Mouse (Mus musculus) heart, embryonic 13.5 days (tissue): ENCODE data around the gene Med18. TPM values are rescaled to one million over a fixed set of nuclear protein-coding genes. Genes with fewer than 3 reads are reported as not detected.

Source experiments
- ATAC-seq: fragments of 200-750 bp; cut with Nextera tagmentation; 2 replicates; pipeline ENCODE4 v1.8.0; 2017; ENCODE audit warnings: moderate TSS enrichment; ENCODE audit not compliant: insufficient number of reproducible peaks, low FRiP score, low TSS enrichment; ENCODE audit errors: extremely low read depth
- H3K27ac ChIP-seq: fragments of 300-500 bp; sonication (generic); replicated peaks from 2 replicates; pipeline ENCODE4 v1.5.1; 2015; ENCODE audit warnings: moderate library complexity, mild to moderate bottlenecking, inconsistent platforms
- H3K27me3 ChIP-seq: fragments of 300-500 bp; sonication (generic); replicated peaks from 2 replicates; pipeline ENCODE4 v1.6.1; 2015; ENCODE audit warnings: mild to moderate bottlenecking, inconsistent platforms
- H3K36me3 ChIP-seq: fragments of 300-500 bp; sonication (generic); 2 replicates; pipeline ENCODE4 v1.6.1; 2015; ENCODE audit warnings: mild to moderate bottlenecking, inconsistent platforms
- H3K4me1 ChIP-seq: fragments of 300-500 bp; sonication (generic); 2 replicates; pipeline ENCODE4 v1.6.1; 2015; ENCODE audit warnings: inconsistent platforms
- H3K4me2 ChIP-seq: fragments of 300-500 bp; sonication (generic); 2 replicates; pipeline ENCODE4 v1.6.1; 2015; ENCODE audit warnings: inconsistent platforms, mild to moderate bottlenecking, moderate library complexity
- H3K4me3 ChIP-seq: fragments of 300-500 bp; sonication (generic); 2 replicates; pipeline ENCODE4 v1.5.1; 2015; ENCODE audit warnings: moderate library complexity, mild to moderate bottlenecking, inconsistent platforms
- H3K9ac ChIP-seq: fragments of 300-500 bp; sonication (generic); 2 replicates; pipeline ENCODE4 v1.6.1; 2015; ENCODE audit warnings: inconsistent platforms, mild to moderate bottlenecking, moderate library complexity
- H3K9me3 ChIP-seq: fragments of 300-500 bp; sonication (generic); 2 replicates; pipeline ENCODE4 v1.6.1; 2016; ENCODE audit warnings: inconsistent platforms
- WGBS: fragments of 180-500 bp; shearing (Covaris S2); methylation state at CpG from one replicate; pipeline ENCODE4 v1.1.7; 2015; ENCODE audit warnings: mixed read lengths; 5-methylcytosine and 5-hydroxymethylcytosine counted together
- polyA plus RNA-seq: library from polyadenylated mRNA; unstranded; fragments of >200 nt; fragmentation: Nextera tagmentation; extraction: Ambion mirVana; gene quantifications from 2 replicates; pipeline ENCODE4 v1.2.1, GENCODE M21; 2015

Gene Med18
- polyA plus RNA-seq, 1 experiment from 2014 or later = 13.9 TPM

- no peak overlapping the region for H3K4me2 ChIP-seq
- no peak overlapping the region for H3K4me3 ChIP-seq
- no peaks in the 10 kb centered on the region for H3K4me1 ChIP-seq
- 81% methylated on average over 8 of the region's 8 CpGs for WGBS
- no peaks in the 10 kb centered on the region for H3K9me3 ChIP-seq
- H3K9ac ChIP-seq = no peak overlapping the region
- no peaks in the 10 kb centered on the region for H3K27me3 ChIP-seq
- no peak for ATAC-seq
- H3K36me3 ChIP-seq = no peaks in the 10 kb centered on the region
- H3K27ac ChIP-seq = no peak overlapping the region
These were observed 14.1 kb upstream of the Med18 start for GRCm38 (mm10) chr4:132477833-132478232.

GRCm38 (mm10) chr4:132475895-132476878, 12.5 kb upstream of the Med18 start:
- no peaks in the 10 kb centered on the region for H3K4me1 ChIP-seq
- H3K4me3 ChIP-seq = no peak overlapping the region
- no peaks in the 10 kb centered on the region for H3K27me3 ChIP-seq
- no peak overlapping the region for H3K9ac ChIP-seq
- H3K9me3 ChIP-seq = no peaks in the 10 kb centered on the region
- H3K36me3 ChIP-seq = no peaks in the 10 kb centered on the region
- H3K27ac ChIP-seq = no peak overlapping the region
- no peak overlapping the region for H3K4me2 ChIP-seq
- 67% methylated on average over 13 of the region's 13 CpGs for WGBS
- no peak for ATAC-seq

GRCm38 (mm10) chr4:132474631-132475030, 10.9 kb upstream of the Med18 start:
- no peak for ATAC-seq
- Histone ChIP-seq H3K9me3 (no peaks in the 10 kb centered on the region), H3K27ac (no peak overlapping the region), H3K36me3 (no peaks in the 10 kb centered on the region), H3K4me3 (no peak overlapping the region), H3K4me2 (no peak overlapping the region), H3K9ac (no peak overlapping the region), H3K4me1 (no peaks in the 10 kb centered on the region), H3K27me3 (no peaks in the 10 kb centered on the region)
- WGBS = 71% methylated on average over 4 of the region's 4 CpGs

GRCm38 (mm10) chr4:132473411-132473810, 9.7 kb upstream of the Med18 start:
- no peak overlapping the region for H3K9ac ChIP-seq
- no peaks in the 10 kb centered on the region for H3K9me3 ChIP-seq
- H3K36me3 ChIP-seq = no peaks in the 10 kb centered on the region
- H3K27ac ChIP-seq = no peak overlapping the region
- no peak for ATAC-seq
- no peak overlapping the region for H3K4me2 ChIP-seq
- 76% methylated on average over 9 of the region's 9 CpGs for WGBS
- no peaks in the 10 kb centered on the region for H3K27me3 ChIP-seq
- no peak overlapping the region for H3K4me3 ChIP-seq
- H3K4me1 ChIP-seq = no peaks in the 10 kb centered on the region

- Histone ChIP-seq H3K4me1 (no peaks in the 10 kb centered on the region), H3K4me3 (no peak overlapping the region), H3K36me3 (no peaks in the 10 kb centered on the region), H3K9ac (no peak overlapping the region), H3K27ac (no peak overlapping the region), H3K9me3 (no peaks in the 10 kb centered on the region), H3K4me2 (no peak overlapping the region), H3K27me3 (no peaks in the 10 kb centered on the region)
- WGBS = 8% methylated on average over 3 of the region's 3 CpGs
- ATAC-seq = no peak
These were observed 6.2 kb upstream of the Med18 start for GRCm38 (mm10) chr4:132469873-132470272.

GRCm38 (mm10) chr4:132464255-132464613, 513 bp upstream of the Med18 start:
- Histone ChIP-seq H3K9me3 (no peaks in the 10 kb centered on the region), H3K36me3 (peaks cover 28% of the 10 kb centered on the region), H3K4me3 (peak overlapping the region; percentile 93), H3K4me1 (peaks cover 22% of the 10 kb centered on the region), H3K4me2 (peak overlapping the region; percentile 94), H3K27ac (0 out of 2 replicates have a peak overlapping the region, but pooled peaks have one; percentile 73), H3K27me3 (no peaks in the 10 kb centered on the region), H3K9ac (peak overlapping the region; percentile 92)
- WGBS = 3% methylated on average over 5 of the region's 5 CpGs
- no peak for ATAC-seq

- ATAC-seq = no peak
- peak overlapping the region; percentile 73; the same call in 1 of the 2 replicates for H3K27ac ChIP-seq
- H3K9me3 ChIP-seq = no peaks in the 10 kb centered on the region
- H3K4me3 ChIP-seq = peak overlapping the region; percentile 93
- peaks cover 22% of the 10 kb centered on the region for H3K4me1 ChIP-seq
- H3K4me2 ChIP-seq = peak overlapping the region; percentile 94
- H3K36me3 ChIP-seq = peaks cover 42% of the 10 kb centered on the region
- 10% methylated on average over 11 of the region's 11 CpGs for WGBS
- H3K9ac ChIP-seq = peak overlapping the region; percentile 92
- no peaks in the 10 kb centered on the region for H3K27me3 ChIP-seq
These were observed 885 bp downstream of the Med18 start for GRCm38 (mm10) chr4:132462836-132463235.

- no peak overlapping the region for H3K27ac ChIP-seq
- WGBS = 87% methylated on average over 8 of the region's 8 CpGs
- no peak for ATAC-seq
These were observed 3.5 kb downstream of the Med18 start for GRCm38 (mm10) chr4:132460225-132460624.

GRCm38 (mm10) chr4:132455561-132455960, 8.2 kb downstream of the Med18 start:
- no peak overlapping the region for H3K9ac ChIP-seq
- H3K4me1 ChIP-seq = no peaks in the 10 kb centered on the region
- no peak for ATAC-seq
- no peak overlapping the region for H3K27ac ChIP-seq
- peaks cover 41% of the 10 kb centered on the region for H3K36me3 ChIP-seq
- no peak overlapping the region for H3K4me3 ChIP-seq
- no peaks in the 10 kb centered on the region for H3K9me3 ChIP-seq
- no peaks in the 10 kb centered on the region for H3K27me3 ChIP-seq
- 91% methylated on average over 6 of the region's 6 CpGs for whole genome bisulfite sequencing
- no peak overlapping the region for H3K4me2 ChIP-seq

More at GRCm38 (mm10) chr4:132460225-132460624, 3.5 kb downstream of the Med18 start:
- Histone ChIP-seq H3K9me3 (no peaks in the 10 kb centered on the region), H3K36me3 (peaks cover 56% of the 10 kb centered on the region), H3K4me3 (no peak overlapping the region), H3K9ac (no peak overlapping the region), H3K4me1 (peaks cover 22% of the 10 kb centered on the region), H3K4me2 (no peak overlapping the region), H3K27me3 (no peaks in the 10 kb centered on the region)

- no peaks in the 10 kb centered on the region for H3K9me3 ChIP-seq
These were observed 8.6 kb downstream of the Med18 start for GRCm38 (mm10) chr4:132455146-132455545.

GRCm38 (mm10) chr4:132454216-132454615, 9.5 kb downstream of the Med18 start:
- Histone ChIP-seq H3K4me1 (no peaks in the 10 kb centered on the region), H3K36me3 (peaks cover 27% of the 10 kb centered on the region), H3K27me3 (no peaks in the 10 kb centered on the region), H3K9me3 (no peaks in the 10 kb centered on the region), H3K4me2 (no peak overlapping the region), H3K4me3 (no peak overlapping the region), H3K9ac (no peak overlapping the region), H3K27ac (no peak overlapping the region)
- 79% methylated on average over 6 of the region's 6 CpGs for WGBS
- ATAC-seq = no peak

More at GRCm38 (mm10) chr4:132455146-132455545, 8.6 kb downstream of the Med18 start:
- Histone ChIP-seq H3K27ac (no peak overlapping the region), H3K9ac (no peak overlapping the region), H3K27me3 (no peaks in the 10 kb centered on the region), H3K4me3 (no peak overlapping the region), H3K4me1 (no peaks in the 10 kb centered on the region), H3K4me2 (no peak overlapping the region), H3K36me3 (peaks cover 37% of the 10 kb centered on the region)
- no peak for ATAC-seq
- WGBS = 81% methylated on average over 3 of the region's 3 CpGs

GRCm38 (mm10) chr4:132449778-132450177, 13.9 kb downstream of the Med18 start:
- H3K9ac ChIP-seq = no peak overlapping the region
- no peaks in the 10 kb centered on the region for H3K4me1 ChIP-seq
- no peaks in the 10 kb centered on the region for H3K27me3 ChIP-seq
- H3K36me3 ChIP-seq = no peaks in the 10 kb centered on the region
- H3K9me3 ChIP-seq = no peaks in the 10 kb centered on the region
- no peak for ATAC-seq
- H3K4me2 ChIP-seq = no peak overlapping the region
- H3K4me3 ChIP-seq = no peak overlapping the region
- 75% methylated on average over 3 of the region's 3 CpGs for WGBS
- no peak overlapping the region for H3K27ac ChIP-seq
